Mouse (Mus musculus) 3134 (cell line): ENCODE measurements at regions not wholly inside any gene's neighbourhood (a gene's known extent, or its start where the extent isn't known, plus 50 kb on each side); places are given as distances from the start of the nearest gene placed in this dataset.
A peak's percentile ranks its signal among the peaks of the same experiment; 100 is the strongest.

ENCODE experiments used
- DNase-seq: peaks from one replicate; pipeline ENCODE4 v3.0.0-alpha.2; 2011; ENCODE audit warnings: low spot score; ENCODE audit not compliant: insufficient read length; ENCODE audit errors: extremely low read depth

DNA sequence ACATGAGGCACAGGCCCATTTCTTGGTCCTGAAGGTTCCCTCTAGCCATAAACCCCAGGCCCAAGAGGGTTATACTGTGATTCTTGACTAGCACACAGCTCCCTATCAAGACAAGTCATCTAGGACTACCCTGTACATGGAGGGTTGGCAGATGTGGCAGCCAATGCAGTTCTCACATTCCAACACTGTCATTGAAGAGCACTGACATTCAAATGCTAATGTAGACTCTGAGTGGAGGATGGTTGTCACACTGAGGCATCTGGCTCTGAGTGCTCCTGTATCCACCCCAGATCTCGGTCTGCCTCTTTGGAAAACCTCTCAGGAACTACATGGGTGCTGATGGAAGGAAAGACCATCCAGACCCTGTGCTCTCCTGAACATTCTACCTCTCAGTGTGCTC, 900.5 kb upstream of the 1700015G11Rik start:
- DNase-seq: no peak

DNA sequence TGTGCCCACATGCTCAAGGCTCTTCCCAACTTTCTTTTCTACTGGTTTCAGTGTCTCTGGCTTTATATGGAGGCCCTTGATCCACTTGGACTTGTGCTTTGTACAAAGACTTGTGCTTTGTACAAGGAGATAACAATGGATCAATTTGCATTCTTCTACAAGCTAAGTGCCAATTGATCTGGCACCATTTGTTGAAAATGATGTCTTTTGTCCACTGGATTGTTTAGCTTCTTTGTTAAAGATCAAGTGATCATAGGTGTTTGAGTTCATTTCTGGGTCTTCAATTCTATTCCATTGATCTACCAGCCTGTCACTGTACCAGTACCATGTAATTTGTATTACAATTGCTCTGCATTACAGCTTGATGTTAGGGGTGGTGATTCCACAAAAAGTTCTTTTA, 895.8 kb upstream of the 1700015G11Rik start:
- DNase-seq: no peak

DNA sequence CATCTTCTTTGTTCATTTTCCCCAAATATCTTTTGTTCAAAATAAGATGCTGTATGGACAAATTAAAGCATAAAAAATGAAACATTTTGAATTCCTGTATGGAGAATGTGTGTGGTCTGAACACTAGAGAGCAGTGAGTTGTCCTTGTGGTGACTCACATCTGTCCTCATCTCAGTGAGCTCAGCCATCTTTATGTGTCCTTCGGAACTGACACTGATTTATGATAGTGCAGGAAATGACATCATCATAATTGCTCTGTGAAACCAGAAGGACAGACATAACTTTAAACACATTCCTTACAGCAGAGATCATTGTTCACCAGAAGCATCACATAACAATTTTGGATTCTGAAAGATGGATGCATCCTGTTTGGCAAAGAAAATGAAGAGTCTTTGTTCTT, 850.2 kb upstream of the 1700015G11Rik start:
- peak; percentile 0 for DNase-seq

DNA sequence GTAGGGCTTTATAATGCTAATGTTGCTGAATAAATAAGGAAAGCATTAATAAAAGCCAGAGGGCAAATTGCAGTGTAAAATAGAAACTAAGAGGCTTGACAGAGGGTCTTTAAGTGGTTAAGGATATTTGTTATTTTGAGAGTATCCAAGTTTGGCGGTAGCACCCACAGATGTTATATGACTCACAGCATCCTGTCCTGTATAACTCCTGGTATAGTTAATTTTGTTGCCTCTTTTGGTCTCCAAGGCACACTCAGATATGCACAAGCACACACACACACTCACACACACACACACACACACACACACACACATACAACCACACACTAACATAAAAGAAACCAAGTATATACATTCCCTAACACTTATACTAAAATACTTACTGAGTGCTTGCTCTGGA, 806.8 kb upstream of the 1700015G11Rik start:
- DNase-seq: no peak

DNA sequence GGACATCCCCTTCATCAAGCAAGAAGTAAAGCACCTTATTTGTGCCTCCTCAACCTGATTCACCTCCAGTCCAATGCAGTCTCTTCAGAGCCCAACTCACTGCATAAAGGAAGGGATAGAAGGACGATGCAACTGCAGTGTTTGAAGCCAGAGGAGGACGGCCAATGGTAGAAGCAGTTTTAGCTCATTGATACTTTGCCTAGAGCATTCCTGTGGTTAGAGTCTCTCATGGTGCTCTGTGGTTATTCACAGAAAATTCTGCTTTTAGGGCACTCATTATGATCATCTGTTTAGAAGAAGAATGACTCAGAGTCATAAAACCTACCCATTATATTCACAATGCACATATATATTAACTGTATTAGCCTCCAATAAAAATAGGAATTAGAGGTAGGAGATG, 792.6 kb upstream of the 1700015G11Rik start:
- DNase-seq: no peak
